Mouse (Mus musculus) forebrain, postnatal 0 days (tissue): Measurements from ENCODE around the gene C330007P06Rik. TPM values are rescaled to one million over a fixed set of nuclear protein-coding genes. Genes with fewer than 3 reads are reported as not detected.
"Not testable (repeated sequence)": the region's sequence is repeated elsewhere in the genome, so short reads cannot be mapped to it uniquely, and the experiment has no call there.

Experiments
- ATAC-seq: fragments of 200-750 bp; cut with Nextera tagmentation; 2 replicates; pipeline ENCODE4 v1.8.0; 2017; ENCODE audit warnings: mild to moderate bottlenecking, moderate library complexity
- DNase-seq: peaks from one replicate; pipeline ENCODE4 v3.0.0-alpha.2; 2015
- H3K27ac ChIP-seq: fragments of 300-500 bp; sonication (generic); 2 replicates; pipeline ENCODE4 v1.5.1; 2014; ENCODE audit warnings: low read depth, mild to moderate bottlenecking, antibody characterized with exemption, low read length, moderate library complexity, mixed read lengths
- H3K27me3 ChIP-seq: fragments of 300-500 bp; sonication (generic); 2 replicates; pipeline ENCODE4 v1.6.1; 2014; ENCODE audit warnings: mild to moderate bottlenecking, low read length, mixed read lengths; ENCODE audit not compliant: insufficient read depth
- H3K36me3 ChIP-seq: fragments of 300-500 bp; sonication (generic); 2 replicates; pipeline ENCODE4 v1.6.1; 2014; ENCODE audit warnings: mild to moderate bottlenecking, moderate library complexity; ENCODE audit not compliant: insufficient read depth
- H3K4me1 ChIP-seq: fragments of 300-500 bp; sonication (generic); 2 replicates; pipeline ENCODE4 v1.6.1; 2014; ENCODE audit warnings: antibody characterized with exemption; ENCODE audit not compliant: insufficient read depth
- H3K4me2 ChIP-seq: fragments of 300-500 bp; sonication (generic); 2 replicates; pipeline ENCODE4 v1.6.1; 2014; ENCODE audit warnings: low read depth, mild to moderate bottlenecking, moderate library complexity
- H3K4me3 ChIP-seq: fragments of 300-500 bp; sonication (generic); 2 replicates; pipeline ENCODE4 v1.5.1; 2014; ENCODE audit warnings: low read depth, low read length, mixed read lengths
- H3K9ac ChIP-seq: fragments of 300-500 bp; sonication (generic); 2 replicates; pipeline ENCODE4 v1.6.1; 2014; ENCODE audit warnings: mild to moderate bottlenecking
- H3K9me3 ChIP-seq: fragments of 300-500 bp; sonication (generic); 2 replicates; pipeline ENCODE4 v1.6.1; 2016; ENCODE audit warnings: low read length
- CTCF ChIP-seq: sonication (generic); IDR thresholded peaks from 2 replicates; pipeline ENCODE4 v1.5.1; 2016; ENCODE audit warnings: antibody characterized with exemption, control low read depth, low read depth
- WGBS: fragments of 180-500 bp; shearing (Covaris S2); extraction: QIAGEN DNeasy Blood & Tissue Kit; methylation state at CpG from one replicate; pipeline ENCODE4 v1.1.7; 2014; 5-methylcytosine and 5-hydroxymethylcytosine counted together
- polyA plus RNA-seq: library from polyadenylated mRNA; unstranded; fragments of >200 nt; fragmentation: Nextera tagmentation; extraction: Ambion mirVana; gene quantifications from 2 replicates; pipeline ENCODE4 v1.2.1, GENCODE M21; 2015
- total RNA-seq: library from RNA; depleted of rRNA; stranded (reverse); fragments of >200 nt; gene quantifications from 2 replicates; pipeline ENCODE4 v1.2.3, GENCODE M21; 2014

Gene C330007P06Rik
- total and polyA plus RNA-seq, 2 experiments from 2014 or later = 20.8 to 36.1 TPM

- H3K4me3 ChIP-seq = peak overlapping the region; percentile 50
- peak overlapping the region; percentile 80 for H3K27ac ChIP-seq
- no peaks in the 10 kb centered on the region for H3K9me3 ChIP-seq
- WGBS = 32% methylated on average over 3 of the region's 3 CpGs
- no peaks in the 10 kb centered on the region for H3K36me3 ChIP-seq
- no peaks in the 10 kb centered on the region for H3K27me3 ChIP-seq
- ATAC-seq (no peak), DNase-seq (no peak)
- no peak for TF ChIP-seq CTCF
- no peaks in the 10 kb centered on the region for H3K4me1 ChIP-seq
- H3K4me2 ChIP-seq = peak overlapping the region; percentile 47
- H3K9ac ChIP-seq = peak overlapping the region; percentile 62
Observed at GRCm38 (mm10) chrX:36901655-36902054, 27.7 kb upstream of the C330007P06Rik start.

DNA sequence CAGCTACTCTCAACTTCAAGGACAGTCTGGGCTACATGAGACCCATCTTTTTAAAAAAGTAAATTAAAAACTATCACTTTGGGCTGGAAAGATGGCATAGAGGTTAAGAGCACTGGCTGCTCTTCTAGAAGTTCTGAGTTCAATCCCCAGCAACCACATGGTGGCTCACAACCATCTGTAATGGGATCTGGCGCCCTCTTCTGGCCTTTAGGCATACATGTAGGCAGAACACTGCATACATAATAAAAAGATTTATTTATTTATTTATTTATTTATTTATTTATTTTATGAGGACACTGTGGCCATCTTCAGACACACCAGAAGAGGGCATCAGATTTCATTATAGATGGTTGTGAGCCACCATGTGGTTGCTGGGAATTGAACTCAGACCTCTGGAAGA is 25.0 kb upstream of the C330007P06Rik start:
- WGBS = 24% methylated on average over 1 of the region's 1 CpGs
- DNase-seq, H3K36me3 ChIP-seq, H3K27me3 ChIP-seq, H3K9me3 ChIP-seq, H3K4me3 ChIP-seq, H3K4me1 ChIP-seq, ATAC-seq, H3K4me2 ChIP-seq, H3K9ac ChIP-seq, H3K27ac ChIP-seq: not testable (repeated sequence)
- TF ChIP-seq CTCF = peak; percentile 28; the same call in 1 of the 2 replicates

- TF ChIP-seq CTCF = peak; percentile 48
- Histone ChIP-seq H3K9me3 (no peaks in the 10 kb centered on the region), H3K27ac (no peak overlapping the region), H3K4me3 (no peak overlapping the region), H3K36me3 (no peaks in the 10 kb centered on the region), H3K4me1 (no peaks in the 10 kb centered on the region), H3K9ac (no peak overlapping the region), H3K4me2 (no peak overlapping the region), H3K27me3 (no peaks in the 10 kb centered on the region)
- 91% methylated on average over 1 of the region's 1 CpGs for WGBS
- ATAC-seq (no peak), DNase-seq (no peak)
Observed at GRCm38 (mm10) chrX:36884719-36885118, 10.8 kb upstream of the C330007P06Rik start.

DNA sequence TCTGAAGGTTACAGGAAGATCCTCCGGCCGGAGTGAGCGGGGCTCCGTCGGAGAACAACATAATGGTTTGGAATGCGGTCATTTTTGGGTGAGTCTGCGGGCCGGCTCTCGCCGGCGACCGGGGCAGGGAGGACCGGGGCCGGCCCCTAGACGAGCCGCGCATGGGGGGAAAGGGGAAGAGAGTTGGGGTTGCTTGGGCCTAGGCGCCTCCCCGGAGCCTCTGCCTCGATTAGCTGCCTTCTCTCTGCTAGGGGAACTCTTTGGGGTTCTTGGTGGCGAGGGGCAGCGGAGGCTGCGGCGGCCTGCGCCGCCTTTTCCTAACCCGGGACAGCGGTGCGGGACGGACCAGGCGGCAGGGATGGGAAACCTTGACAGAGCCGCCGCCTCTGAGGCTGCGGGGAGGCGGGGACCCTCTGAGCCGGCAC is 805 bp upstream of the C330007P06Rik start:
- H3K9ac ChIP-seq = peak overlapping the region; percentile 62
- DNase-seq = peak; percentile 17
- TF ChIP-seq CTCF = no peak
- H3K9me3 ChIP-seq = no peaks in the 10 kb centered on the region
- H3K4me1 ChIP-seq = no peaks in the 10 kb centered on the region
- H3K4me2 ChIP-seq = peak overlapping the region; percentile 52
- no peaks in the 10 kb centered on the region for H3K36me3 ChIP-seq
- peak; percentile 57 for ATAC-seq
- H3K27me3 ChIP-seq = no peaks in the 10 kb centered on the region
- peak overlapping the region; percentile 64; the same call in 1 of the 2 replicates for H3K27ac ChIP-seq
- WGBS = 32% methylated on average over 29 of the region's 36 CpGs
- H3K4me3 ChIP-seq = peak overlapping the region; percentile 58

- no peaks in the 10 kb centered on the region for H3K36me3 ChIP-seq
- H3K27ac ChIP-seq = peak overlapping the region; percentile 64; the same call in 1 of the 2 replicates
- no peaks in the 10 kb centered on the region for H3K4me1 ChIP-seq
- H3K4me3 ChIP-seq = peak overlapping the region; percentile 58
- no peaks in the 10 kb centered on the region for H3K27me3 ChIP-seq
- no peaks in the 10 kb centered on the region for H3K9me3 ChIP-seq
- peak overlapping the region; percentile 52 for H3K4me2 ChIP-seq
- peak; percentile 98 for ATAC-seq
- peak overlapping the region; percentile 62 for H3K9ac ChIP-seq
- DNase-seq = peak; percentile 82
- WGBS = 16% methylated on average over 57 of the region's 57 CpGs
- no peak for TF ChIP-seq CTCF
Observed at GRCm38 (mm10) chrX:36874178-36874696, 326 bp upstream of the C330007P06Rik start.

GRCm38 (mm10) chrX:36870372-36870771 is 3.5 kb downstream of the C330007P06Rik start:
- H3K4me3 ChIP-seq = no peak overlapping the region
- no peaks in the 10 kb centered on the region for H3K36me3 ChIP-seq
- ATAC-seq (no peak), DNase-seq (no peak)
- no peak overlapping the region for H3K4me2 ChIP-seq
- H3K9ac ChIP-seq = no peak overlapping the region
- TF ChIP-seq CTCF = no peak
- H3K9me3 ChIP-seq = no peaks in the 10 kb centered on the region
- no peak overlapping the region for H3K27ac ChIP-seq
- no peaks in the 10 kb centered on the region for H3K27me3 ChIP-seq
- 78% methylated on average over 3 of the region's 3 CpGs for WGBS
- no peaks in the 10 kb centered on the region for H3K4me1 ChIP-seq

GRCm38 (mm10) chrX:36864609-36865328 is 9.1 kb downstream of the C330007P06Rik start:
- no peak for ATAC-seq
- Histone ChIP-seq H3K9me3 (no peaks in the 10 kb centered on the region), H3K36me3 (no peaks in the 10 kb centered on the region), H3K27ac (no peak overlapping the region), H3K9ac (no peak overlapping the region), H3K27me3 (no peaks in the 10 kb centered on the region), H3K4me2 (0 out of 2 replicates have a peak overlapping the region, but pooled peaks have one; percentile 30), H3K4me1 (no peaks in the 10 kb centered on the region), H3K4me3 (peak overlapping the region; percentile 41)
- 55% methylated on average over 8 of the region's 8 CpGs for WGBS
- DNase-seq = no peak
- no peak for TF ChIP-seq CTCF
